Mouse (Mus musculus): ENCODE data around the gene Kazn.

Gene Kazn

DNA sequence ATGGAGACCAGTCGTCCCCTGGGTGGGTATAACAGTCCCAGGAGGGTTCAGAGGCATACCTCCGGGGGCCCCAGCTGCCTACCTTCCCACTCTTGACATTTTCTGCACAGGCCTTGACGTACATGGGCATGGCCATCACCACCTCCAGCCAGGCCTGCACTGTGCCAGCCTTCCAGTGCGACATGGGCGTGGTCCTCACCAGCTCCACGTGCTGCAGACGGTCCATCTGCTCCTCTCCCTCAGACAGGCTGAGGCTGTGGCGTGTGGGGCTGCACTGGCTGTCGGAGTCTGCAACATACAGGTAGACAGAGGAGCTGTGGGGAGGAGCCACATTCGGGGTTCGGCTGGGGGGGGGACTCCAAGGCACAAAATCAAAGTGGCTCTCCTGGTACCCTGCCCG lies 121.2 kb downstream of the Kazn start:
- no peak for DNase-seq (ENCODE audit: low spot score)

DNA sequence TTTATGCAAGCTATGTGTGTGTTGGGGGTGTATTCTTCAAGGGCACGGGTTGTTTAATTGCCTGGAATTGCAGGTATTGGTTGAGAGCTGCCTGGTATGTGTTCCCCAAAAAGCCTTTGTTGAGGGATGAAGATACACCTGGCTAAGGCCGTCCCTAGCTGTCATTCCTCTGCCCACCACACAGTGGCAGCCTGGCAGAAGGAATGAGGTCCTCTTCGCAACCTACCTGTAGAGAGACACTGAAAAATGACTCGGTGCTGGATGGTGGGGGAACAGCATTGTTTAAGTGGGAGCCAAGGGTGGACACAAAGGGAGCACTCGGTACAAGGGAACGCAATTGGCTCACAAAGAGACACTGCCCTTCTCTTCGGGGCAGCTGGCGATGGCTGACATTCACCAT lies 125.9 kb downstream of the Kazn start:
- no peak for DNase-seq (ENCODE audit: low spot score)

DNA sequence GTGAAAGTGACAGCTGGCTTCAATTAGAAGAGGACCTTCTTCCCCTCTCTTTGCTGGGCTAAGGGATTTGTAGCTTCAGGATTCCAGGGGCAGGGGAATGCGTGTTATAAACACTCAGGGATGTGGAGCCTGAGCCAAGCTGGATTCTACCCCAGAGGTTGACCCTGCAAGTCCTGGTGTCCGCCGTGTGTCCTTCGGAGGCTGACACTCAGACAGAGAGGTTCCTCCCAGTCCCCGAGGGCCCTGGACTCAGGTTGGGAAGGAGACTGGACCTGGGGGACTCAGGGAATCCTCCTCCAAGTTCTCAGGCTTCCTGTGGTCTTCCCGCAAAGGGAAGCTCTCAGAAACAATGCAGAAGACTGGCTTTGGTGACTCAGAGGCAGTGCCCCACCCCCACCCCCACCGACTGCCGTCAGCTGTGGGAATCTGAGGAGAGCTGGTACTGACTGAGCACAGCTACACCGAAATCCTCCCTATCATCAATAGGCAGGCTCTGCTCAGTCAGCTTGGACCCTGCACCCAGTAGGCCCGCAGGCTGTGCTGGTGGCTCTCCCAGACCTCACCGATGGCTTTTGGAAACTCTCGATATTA lies 136.0 kb downstream of the Kazn start:
- DNase-seq (ENCODE audit: low spot score), result no peak

DNA sequence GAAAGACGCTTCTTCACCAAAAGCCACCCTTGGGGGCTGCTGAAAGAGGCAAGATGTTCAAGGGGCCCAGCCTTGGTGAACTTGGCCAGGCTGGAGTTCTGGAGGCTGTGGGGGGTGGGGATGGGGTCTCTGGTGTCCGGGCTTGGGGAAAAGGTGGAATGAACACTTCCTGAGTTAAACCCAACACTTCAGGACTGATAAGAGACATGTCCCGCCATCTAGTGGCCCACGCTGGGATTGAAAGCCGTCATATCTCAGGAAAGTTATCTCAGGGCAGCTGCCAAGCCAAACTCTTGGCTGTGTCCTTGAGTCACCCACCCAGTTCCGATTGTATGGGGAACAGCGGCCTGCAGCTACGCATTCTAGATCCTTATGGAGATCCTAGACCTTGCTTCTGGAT lies 140.9 kb downstream of the Kazn start:
- DNase-seq (ENCODE audit: low spot score), result peak; percentile 66

DNA sequence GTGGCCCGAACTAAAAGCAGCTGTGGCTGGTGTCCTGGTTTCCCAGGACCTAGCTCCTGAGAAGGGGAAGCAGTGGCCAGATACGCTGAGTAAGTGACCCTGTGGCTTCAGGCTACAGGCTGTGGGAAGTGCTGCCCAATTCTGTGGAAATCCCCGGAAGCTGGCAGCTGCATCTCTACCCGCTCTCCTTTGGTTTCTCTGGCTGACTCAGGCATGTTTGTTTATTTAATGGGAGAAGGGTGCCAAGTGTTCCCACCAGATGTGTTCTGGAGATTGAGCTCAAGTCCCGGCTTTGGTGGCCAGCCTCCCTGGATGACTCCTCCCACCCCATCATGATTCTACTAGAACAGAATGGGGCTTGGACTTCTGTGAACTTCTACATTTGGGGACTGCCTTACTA lies 141.3 kb downstream of the Kazn start:
- DNase-seq (ENCODE audit: low spot score), result peak; percentile 18

DNA sequence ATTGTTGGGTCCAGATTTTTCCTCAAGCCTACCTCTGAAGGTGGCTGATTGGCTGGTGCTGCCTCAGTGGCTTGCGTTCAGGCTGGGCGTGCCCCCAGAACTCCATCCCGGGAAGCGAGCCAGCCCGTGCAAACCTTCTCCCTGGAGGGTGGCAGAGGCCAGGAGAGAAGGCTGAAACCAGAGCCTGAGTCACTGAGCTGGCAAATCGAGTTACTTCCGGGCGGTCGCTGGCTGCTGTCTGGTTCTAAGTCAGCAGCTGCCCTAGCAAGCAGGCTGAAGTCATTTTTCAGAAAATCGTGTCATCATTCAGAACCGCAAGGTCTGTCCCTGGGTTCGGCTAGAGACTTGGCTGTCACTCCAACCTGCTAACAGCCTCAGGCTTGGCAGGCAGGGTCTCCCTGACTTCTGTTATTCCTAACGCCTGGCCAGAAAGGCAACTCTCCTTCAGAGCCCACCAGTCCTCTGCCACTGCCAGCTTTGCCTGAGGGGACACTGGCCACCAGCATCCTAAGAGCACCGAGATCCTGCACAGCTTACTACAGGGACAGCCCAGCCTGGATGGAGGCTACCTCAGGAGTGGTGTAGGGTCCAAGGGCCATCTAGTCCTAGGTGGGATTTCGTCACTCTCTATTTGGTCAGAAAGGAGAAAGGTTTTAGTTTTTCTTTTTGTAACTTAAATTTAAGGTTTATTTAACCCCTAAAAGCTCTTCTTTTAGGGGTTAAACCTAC lies 143.5 kb downstream of the Kazn start:
- DNase-seq (ENCODE audit: low spot score), result no peak

DNA sequence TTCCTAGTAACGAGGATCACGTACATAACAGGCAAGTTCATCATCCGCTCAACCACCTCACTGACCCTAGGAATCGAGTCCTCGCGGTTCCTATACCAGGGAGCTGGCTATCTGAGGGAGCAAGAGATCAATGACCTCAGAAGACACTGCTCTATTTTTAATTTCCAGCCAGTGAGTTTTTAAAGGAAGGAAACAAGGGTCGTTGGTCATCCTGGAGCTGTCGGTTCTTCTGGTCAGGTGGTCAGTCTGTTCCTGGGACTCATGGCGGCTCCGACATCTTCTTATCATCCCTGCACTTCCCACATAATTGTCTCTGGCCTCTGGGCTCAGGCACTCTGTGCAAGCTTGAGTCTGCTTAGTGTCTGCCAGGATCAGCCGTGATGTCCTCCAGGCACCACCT lies 144.8 kb downstream of the Kazn start:
- DNase-seq (ENCODE audit: low spot score), result no peak

DNA sequence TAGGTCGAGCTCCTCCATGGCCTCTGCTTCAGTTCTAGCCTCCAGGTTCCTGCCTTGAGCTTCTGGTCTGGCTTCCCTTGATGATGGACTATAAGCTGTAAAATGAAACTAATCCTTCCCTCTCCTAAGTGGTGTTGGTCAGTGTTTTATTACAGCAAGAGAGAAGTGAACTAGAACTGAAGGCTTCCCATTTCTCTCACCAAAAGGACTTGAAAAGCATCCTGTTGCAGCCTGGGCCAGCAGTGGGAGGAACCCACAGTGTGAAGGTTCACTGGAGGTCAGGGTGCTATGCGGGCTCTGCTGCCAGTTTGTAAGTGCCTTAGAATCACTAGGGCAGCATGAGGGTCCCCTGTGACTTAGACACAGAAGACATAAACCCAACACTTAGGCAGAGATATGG lies 148.1 kb downstream of the Kazn start:
- DNase-seq (ENCODE audit: low spot score), result no peak

DNA sequence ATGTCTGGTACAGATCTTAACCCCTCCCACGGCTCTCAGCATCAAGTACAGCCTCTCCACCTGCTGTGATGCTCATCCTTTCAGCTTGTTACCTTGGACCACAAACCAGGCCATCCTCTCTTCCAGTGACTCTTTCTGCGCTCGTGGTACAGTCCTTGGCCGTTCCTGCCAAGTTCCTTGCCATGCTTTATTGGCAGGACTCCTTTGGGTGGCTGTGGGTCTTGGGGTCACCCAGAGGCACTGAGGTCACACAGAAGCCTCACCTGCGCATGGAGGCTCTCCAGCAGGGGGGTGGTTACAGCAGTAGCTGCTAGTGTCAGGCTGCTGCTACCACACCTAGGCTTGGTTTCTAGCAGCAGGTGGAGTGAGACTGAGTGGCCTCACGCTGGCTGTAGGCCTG lies 149.2 kb downstream of the Kazn start:
- DNase-seq (ENCODE audit: low spot score), result no peak

DNA sequence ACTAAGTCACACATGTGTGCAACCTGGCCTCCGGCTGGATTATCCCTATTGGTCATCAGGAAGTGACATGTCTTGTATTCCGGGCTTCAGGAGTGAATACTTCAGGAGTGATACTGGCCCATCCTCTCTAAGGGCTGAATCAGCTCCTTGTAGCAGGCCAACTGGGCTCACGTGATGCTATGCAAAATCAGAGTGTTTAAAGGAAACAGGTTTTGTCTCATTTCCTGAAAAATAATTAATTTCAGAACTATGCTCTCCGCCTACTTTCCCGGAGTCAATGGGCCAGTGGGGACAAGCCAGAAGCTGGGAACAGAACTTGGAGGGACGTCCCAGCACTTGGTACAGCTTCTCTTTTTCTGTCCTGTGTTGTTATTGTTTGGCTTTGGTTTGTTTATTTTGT lies 150.4 kb downstream of the Kazn start:
- no peak for DNase-seq (ENCODE audit: low spot score)

DNA sequence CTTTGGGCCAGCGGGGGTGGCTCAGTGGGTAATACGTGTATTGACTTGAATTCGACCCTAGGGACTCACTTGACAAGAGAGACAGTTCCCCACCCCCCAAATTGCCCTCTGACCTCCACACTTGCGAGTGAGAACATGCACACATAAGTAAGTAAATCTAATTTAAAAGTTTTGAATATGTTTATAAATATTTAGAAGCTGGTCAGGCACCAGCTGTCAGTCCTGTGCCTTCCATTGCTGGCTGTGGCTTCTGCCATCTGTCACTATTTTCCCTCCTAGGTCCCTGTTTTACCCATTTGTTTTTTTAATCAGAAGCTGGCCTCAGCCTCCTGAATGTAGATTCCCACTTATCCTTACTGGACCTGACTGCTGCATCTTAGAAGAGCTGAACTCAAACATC lies 150.8 kb downstream of the Kazn start:
- DNase-seq (ENCODE audit: low spot score), result no peak

DNA sequence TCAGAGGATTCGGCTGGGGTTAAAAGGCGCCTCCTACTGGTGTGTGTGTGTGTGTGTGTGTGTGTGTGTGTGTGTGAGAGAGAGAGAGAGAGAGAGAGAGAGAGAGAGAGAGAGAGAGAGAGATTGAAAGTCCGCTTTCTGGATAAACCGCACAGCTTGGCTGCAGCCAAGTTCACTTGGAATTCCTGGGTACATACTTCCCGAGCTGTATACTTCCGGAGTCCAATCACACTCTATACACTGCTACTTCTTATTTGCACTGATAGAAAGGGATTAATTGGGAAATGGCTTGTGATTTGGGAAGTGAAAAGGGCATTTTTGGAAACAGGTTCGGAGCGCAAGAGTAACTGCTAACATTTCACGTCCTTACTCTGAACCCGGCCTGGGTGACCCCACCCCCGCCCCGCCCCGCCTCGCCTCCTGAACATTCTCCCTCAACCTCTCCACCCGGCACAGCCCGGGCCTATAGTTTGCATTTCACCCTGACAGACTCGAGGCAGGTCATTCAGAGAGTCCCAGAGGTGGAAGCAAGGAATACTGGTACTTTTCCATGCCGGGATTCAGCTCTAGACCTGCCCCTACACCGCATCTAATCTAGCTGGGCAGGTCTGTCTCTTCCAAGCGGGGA lies 154.2 kb downstream of the Kazn start:
- peak; percentile 72 for DNase-seq (ENCODE audit: low spot score)

DNA sequence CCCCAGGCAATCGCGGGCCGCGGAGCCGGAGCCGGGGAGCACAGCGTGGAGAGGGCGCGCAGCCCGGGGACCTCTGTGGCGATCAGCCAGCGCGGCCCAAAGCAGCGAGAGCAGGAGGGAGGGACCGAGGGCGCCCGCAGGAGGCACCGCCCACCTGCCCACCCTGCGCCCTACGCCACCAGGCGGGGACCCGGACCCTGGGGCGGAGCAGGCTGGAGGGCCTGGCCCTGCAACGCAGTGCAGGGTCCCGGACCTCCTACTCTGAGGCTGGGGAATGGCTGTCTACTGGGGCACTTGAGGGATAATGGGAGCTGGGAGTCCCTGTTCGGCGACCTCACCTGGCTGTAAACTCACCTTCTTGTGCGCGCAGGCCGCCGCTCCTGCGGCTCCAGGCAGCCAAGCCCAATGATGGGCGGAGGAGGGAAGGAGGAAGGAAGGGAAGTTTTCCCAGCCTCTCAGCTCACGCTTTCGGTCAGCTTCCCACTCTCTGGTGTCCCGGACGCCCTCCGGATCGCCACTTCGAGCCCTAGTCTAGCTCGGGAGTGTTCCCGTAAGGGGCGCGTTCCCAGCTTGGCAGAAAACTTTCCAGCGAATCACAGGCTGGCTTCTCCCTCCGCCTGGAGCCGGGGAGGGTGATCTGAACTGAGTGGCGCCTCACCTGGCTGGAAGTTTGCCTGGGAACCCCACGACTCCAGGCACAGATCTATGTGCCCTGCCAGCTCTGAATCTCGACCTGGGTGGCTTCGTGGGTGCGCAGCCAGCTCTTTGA lies 154.9 kb downstream of the Kazn start, which contains the start of gene Tmem51:
Tmem51 (minus strand) TSS at position 174 of the 769 bp plus-strand sequence.
- DNase-seq (ENCODE audit: low spot score), result peak; percentile 80

DNA sequence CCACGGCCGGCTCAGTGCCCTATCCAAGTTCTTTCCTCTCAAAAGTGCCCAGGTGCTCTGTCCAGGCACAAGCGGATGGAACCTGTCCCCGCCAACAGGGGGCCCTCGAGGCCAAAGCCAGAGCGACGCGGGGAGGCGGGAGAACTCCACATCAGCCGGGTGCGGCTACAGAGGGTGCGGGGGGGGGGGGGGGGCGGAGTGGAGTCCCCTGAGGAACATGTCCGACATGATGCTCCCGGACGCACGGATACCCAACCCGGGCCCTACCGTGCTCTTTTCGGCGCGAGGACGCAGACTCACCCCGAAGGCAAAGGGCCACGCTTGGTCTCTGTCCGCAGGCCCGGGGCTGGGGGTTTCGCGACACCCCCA lies 155.5 kb downstream of the Kazn start:
- DNase-seq (ENCODE audit: low spot score), result peak; percentile 80

DNA sequence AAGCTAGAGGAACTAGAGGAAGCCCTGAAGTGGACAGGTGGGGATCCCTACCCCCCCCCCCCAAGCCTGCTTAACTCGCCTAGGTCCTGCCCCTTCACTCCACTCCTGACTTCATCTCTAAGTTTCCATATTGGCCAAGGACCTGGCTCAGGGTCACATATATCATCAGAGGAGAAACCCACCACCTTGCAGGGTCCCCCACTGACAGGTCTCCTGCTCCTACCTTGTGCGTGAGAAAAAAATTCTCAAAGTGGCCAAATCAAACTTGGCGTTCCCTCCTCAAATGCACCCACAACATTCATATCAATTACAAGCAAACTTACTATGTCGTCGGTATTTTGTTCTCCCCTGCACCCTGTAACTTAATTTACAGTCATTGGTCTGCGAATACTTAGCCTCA lies 156.0 kb downstream of the Kazn start:
- DNase-seq (ENCODE audit: low spot score), result no peak

DNA sequence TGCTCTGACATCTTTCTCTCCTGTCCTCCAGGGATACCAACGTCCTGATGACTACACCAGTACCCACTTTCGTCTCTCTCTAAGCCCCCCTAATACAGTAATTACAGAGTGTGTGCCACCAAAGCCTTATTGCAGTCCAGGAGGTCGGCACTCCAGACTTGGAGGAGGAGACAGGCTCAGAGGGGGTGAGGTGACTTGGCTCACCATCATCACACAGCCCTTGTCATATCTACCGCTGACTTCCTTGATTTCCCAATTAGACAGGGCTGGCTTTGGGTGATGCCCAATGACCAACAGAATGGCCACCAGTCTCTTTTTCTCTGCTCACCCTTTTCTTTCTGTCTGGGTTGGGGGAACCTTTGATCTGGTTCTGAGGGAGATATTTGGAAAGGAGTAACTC lies 156.5 kb downstream of the Kazn start:
- no peak for DNase-seq (ENCODE audit: low spot score)

DNA sequence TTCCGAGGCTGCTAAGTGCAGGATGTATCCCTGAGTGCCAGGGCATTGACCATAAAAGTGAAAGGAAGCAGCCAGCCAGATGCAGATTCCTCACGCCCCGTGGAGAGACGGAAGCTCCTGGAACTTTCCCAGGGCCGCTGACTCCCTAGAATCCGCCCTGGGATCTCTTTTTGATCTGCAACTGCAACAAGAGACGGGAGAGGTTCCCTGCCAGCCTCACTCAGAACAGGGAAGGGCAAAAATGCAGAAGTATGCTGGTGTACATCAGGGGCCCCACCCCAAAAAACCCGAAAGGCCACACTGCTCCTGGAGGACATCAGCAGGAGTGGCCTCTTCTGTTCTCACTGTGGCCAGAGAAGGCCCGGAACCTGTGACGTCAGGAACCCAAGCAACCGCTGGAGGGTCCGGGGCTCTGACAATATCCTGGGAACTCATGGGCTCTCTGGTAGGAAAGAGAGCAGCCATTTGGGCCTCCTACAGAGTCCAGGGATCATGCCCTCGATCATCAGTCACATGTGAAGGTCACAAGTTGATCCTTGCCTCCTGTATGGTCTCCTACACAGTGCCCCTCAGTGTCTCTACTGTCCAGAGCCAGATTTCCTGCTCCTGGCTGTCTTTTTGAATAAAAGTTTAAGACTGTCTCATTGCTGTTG lies 157.4 kb downstream of the Kazn start:
- DNase-seq (ENCODE audit: low spot score), result no peak

DNA sequence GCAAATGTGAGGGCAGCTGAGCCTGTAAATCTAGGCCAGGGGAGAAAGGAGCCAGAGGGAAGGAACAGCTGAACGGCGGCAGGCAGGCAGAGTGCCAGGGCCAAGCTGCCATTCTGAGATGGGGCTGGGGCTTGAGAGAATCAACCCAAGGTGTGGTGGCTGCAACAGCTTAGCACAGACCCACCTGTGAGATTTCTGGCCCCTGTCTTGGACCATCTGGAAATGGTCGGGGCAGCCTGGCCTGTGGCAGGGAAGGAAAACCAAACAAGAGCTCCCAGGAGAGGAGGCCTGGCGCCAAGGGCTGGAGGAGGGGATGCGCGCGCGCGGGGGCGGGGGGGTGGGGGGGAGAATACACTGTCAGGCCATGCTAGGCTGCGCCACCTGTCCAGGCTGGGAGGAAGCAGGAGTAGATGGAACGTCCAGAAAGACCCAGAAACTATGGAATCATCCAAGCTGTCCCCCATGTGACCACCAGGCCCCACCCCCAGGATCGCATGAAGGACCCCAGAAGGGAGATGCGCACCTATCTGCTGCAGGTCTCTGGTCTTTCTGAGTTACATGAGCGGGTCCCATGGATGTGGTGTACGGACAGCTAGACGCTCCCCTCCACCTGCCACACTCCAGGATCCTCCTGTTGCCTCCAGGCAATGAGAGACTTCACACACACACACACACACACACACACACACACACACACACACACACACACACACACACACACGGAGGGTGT lies 158.1 kb downstream of the Kazn start:
- no peak for DNase-seq (ENCODE audit: low spot score)

DNA sequence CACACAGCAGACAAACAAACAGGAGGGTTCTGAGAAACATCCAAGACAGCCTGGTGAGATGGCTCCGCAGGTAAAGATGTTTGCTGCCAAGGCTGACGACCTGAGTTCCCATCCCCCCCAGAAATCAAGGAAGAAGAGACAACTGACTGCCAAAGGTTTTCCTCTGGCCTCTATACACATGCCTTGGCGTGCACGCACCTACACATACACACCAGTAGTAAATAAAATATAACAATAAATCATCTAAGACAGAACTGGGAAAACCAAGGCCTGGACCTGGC lies 158.8 kb downstream of the Kazn start:
- no peak for DNase-seq (ENCODE audit: low spot score)

DNA sequence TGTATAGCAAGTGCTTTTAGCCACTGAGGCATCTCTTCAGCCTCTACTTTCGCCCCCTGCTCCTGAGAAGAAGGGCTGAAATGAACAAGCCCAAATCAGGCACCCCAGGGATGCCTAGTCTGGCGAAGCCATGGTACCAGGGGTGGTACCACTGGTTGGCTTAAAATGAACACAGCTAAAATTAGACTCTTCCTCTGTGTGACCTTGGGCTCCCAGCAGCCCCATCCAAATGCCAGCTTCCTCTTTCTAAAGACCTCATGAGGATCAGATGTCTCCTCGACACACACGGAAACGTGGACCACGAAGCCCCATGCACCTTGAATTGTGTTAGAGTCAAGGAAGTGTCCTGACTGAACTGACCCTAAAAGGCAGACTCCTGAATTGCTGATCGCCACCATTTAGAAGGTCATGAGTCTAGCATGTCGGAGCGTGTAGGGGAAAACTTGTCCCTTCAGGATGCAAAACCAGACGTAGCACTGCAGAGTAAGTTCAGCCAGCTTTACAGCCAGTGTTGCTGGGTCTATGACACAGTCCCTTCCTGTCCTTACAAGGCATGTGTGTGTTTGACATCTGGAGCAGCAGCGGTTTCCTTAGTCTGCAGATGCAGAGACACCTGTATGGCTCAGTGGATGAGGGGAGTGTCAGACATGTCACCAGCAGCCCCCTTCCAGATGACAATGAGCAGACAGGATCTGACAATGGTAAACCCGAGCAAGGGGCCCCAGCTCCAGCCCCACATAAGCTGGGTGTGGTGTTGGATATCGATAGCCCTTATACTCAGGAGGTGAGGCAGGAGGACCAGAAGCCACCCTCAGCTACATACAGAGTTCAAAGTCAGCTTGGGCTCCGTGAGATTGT lies 159.3 kb downstream of the Kazn start:
- DNase-seq (ENCODE audit: low spot score), result no peak

Measured in yolk sac, embryonic 10.5 days (tissue).